Mouse (Mus musculus) MEL-GATA-1-ER (cell line): ENCODE results near the gene Slc38a5.
A peak's percentile ranks its signal among the peaks of the same experiment; 100 is the strongest.

Experiments used
- DNase-seq: peaks from one replicate; pipeline ENCODE4 v3.0.0-alpha.2; 2012; ENCODE audit warnings: low read depth; ENCODE audit errors: extremely low read depth

The Slc38a5 gene

GRCm38 (mm10) chrX:8271083-8271820 lies at the start of gene Slc38a5:
TSS of gene Slc38a5 (plus strand) at chrX:8271133.
- DNase-seq = no peak

GRCm38 (mm10) chrX:8222296-8222677 lies 48.6 kb upstream of the Slc38a5 start:
- DNase-seq = no peak

- no peak for DNase-seq
These were observed 48.1 kb upstream of the Slc38a5 start for GRCm38 (mm10) chrX:8222678-8223421.

- no peak for DNase-seq
These were observed 47.5 kb upstream of the Slc38a5 start for GRCm38 (mm10) chrX:8223473-8223872.

- DNase-seq = peak; percentile 49
These were observed 40.7 kb upstream of the Slc38a5 start for GRCm38 (mm10) chrX:8230272-8230671.

- DNase-seq = no peak
These were observed 37.3 kb upstream of the Slc38a5 start for GRCm38 (mm10) chrX:8233602-8234001.

GRCm38 (mm10) chrX:8236704-8237103 lies 34.2 kb upstream of the Slc38a5 start:
- DNase-seq = no peak

GRCm38 (mm10) chrX:8238804-8239395 lies 32.0 kb upstream of the Slc38a5 start:
- no peak for DNase-seq

- DNase-seq = no peak
These were observed 23.3 kb upstream of the Slc38a5 start for GRCm38 (mm10) chrX:8247680-8248079.

- DNase-seq = no peak
These were observed 22.3 kb upstream of the Slc38a5 start for GRCm38 (mm10) chrX:8248542-8249120.

- no peak for DNase-seq
These were observed 19.1 kb upstream of the Slc38a5 start for GRCm38 (mm10) chrX:8251789-8252333.

- peak; percentile 97 for DNase-seq
These were observed 18.3 kb upstream of the Slc38a5 start, which contains the start of gene Ftsj1 for GRCm38 (mm10) chrX:8252334-8253285. TSS of gene Ftsj1 (minus strand) at chrX:8252406.

- DNase-seq = no peak
These were observed 17.2 kb upstream of the Slc38a5 start for GRCm38 (mm10) chrX:8253711-8254110.

GRCm38 (mm10) chrX:8255807-8256206 lies 15.1 kb upstream of the Slc38a5 start:
- no peak for DNase-seq

- no peak for DNase-seq
These were observed 11.5 kb upstream of the Slc38a5 start for GRCm38 (mm10) chrX:8259478-8259877.

- no peak for DNase-seq
These were observed 7.7 kb upstream of the Slc38a5 start for GRCm38 (mm10) chrX:8263156-8263804.

- peak; percentile 71 for DNase-seq
These were observed 6.7 kb upstream of the Slc38a5 start for GRCm38 (mm10) chrX:8264222-8264621.

GRCm38 (mm10) chrX:8272000-8272399 lies 1.1 kb downstream of the Slc38a5 start:
- DNase-seq = peak; percentile 83

- no peak for DNase-seq
These were observed 3.1 kb downstream of the Slc38a5 start for GRCm38 (mm10) chrX:8274056-8274455.

GRCm38 (mm10) chrX:8288621-8289020 lies 17.7 kb downstream of the Slc38a5 start:
- no peak for DNase-seq
